Mouse (Mus musculus) heart, postnatal 0 days (tissue): ENCODE data around the gene Shc2. TPM values are rescaled to one million over a fixed set of nuclear protein-coding genes. Genes with fewer than 3 reads are reported as not detected.
A peak's percentile ranks its signal among the peaks of the same experiment; 100 is the strongest.

Experiments
- ATAC-seq: fragments of 200-750 bp; cut with Nextera tagmentation; 2 replicates; pipeline ENCODE4 v1.8.0; 2017; ENCODE audit warnings: low read depth, moderate number of reproducible peaks, moderate library complexity; ENCODE audit not compliant: insufficient read depth
- DNase-seq: peaks from one replicate; pipeline ENCODE4 v3.0.0-alpha.2; 2016; ENCODE audit warnings: low spot score
- H3K27ac ChIP-seq: fragments of 300-500 bp; sonication (generic); 2 replicates; pipeline ENCODE4 v1.5.1; 2014; ENCODE audit warnings: low read depth, mild to moderate bottlenecking
- H3K27me3 ChIP-seq: fragments of 300-500 bp; sonication (generic); 2 replicates; pipeline ENCODE4 v1.6.1; 2014; ENCODE audit warnings: low read length, mixed read lengths; ENCODE audit not compliant: control insufficient read depth, insufficient read depth
- H3K36me3 ChIP-seq: fragments of 300-500 bp; sonication (generic); replicated peaks from 2 replicates; pipeline ENCODE4 v1.6.1; 2014; ENCODE audit warnings: low read length, mixed read lengths; ENCODE audit not compliant: control insufficient read depth, insufficient read depth
- H3K4me1 ChIP-seq: fragments of 300-500 bp; sonication (generic); 2 replicates; pipeline ENCODE4 v1.6.1; 2014; ENCODE audit warnings: antibody characterized with exemption; ENCODE audit not compliant: control insufficient read depth, insufficient read depth
- H3K4me2 ChIP-seq: fragments of 300-500 bp; sonication (generic); 2 replicates; pipeline ENCODE4 v1.6.1; 2014; ENCODE audit warnings: low read depth, mild to moderate bottlenecking, low read length, moderate library complexity
- H3K4me3 ChIP-seq: fragments of 300-500 bp; sonication (generic); 2 replicates; pipeline ENCODE4 v1.5.1; 2014; ENCODE audit warnings: low read depth, low read length
- H3K9ac ChIP-seq: fragments of 300-500 bp; sonication (generic); replicated peaks from 2 replicates; pipeline ENCODE4 v1.6.1; 2014; ENCODE audit warnings: low read depth, low read length, mixed read lengths
- H3K9me3 ChIP-seq: fragments of 300-500 bp; sonication (generic); replicated peaks from 2 replicates; pipeline ENCODE4 v1.6.1; 2016; ENCODE audit warnings: low read length; ENCODE audit not compliant: control insufficient read depth
- CTCF ChIP-seq: IDR thresholded peaks from 2 replicates; pipeline ENCODE4 v1.5.1; 2016; ENCODE audit warnings: antibody characterized with exemption, control low read depth, low read depth
- EP300 ChIP-seq: IDR thresholded peaks from 2 replicates; pipeline ENCODE4 v1.6.1; 2016; ENCODE audit warnings: antibody characterized with exemption, low read depth
- WGBS: fragments of 180-500 bp; shearing (Covaris S2); extraction: QIAGEN DNeasy Blood & Tissue Kit; methylation state at CpG from one replicate; pipeline ENCODE4 v1.1.7; 2014; 5-methylcytosine and 5-hydroxymethylcytosine counted together
- polyA plus RNA-seq: library from polyadenylated mRNA; unstranded; fragments of >200 nt; fragmentation: Nextera tagmentation; extraction: Ambion mirVana; gene quantifications from 2 replicates; pipeline ENCODE4 v1.2.1, GENCODE M21; 2015
- total RNA-seq: library from RNA; depleted of rRNA; stranded (reverse); fragments of >200 nt; gene quantifications from 2 replicates; pipeline ENCODE4 v1.2.3, GENCODE M21; 2014; ENCODE audit warnings: low replicate concordance

Gene Shc2
- total and polyA plus RNA-seq, 2 experiments from 2014 or later: 1.1 to 2.7 TPM

- Histone ChIP-seq H3K4me2 (no peak overlapping the region), H3K27me3 (peaks cover 21% of the 10 kb centered on the region), H3K27ac (no peak overlapping the region), H3K4me3 (no peak overlapping the region), H3K36me3 (no peaks in the 10 kb centered on the region), H3K4me1 (no peaks in the 10 kb centered on the region), H3K9ac (no peak overlapping the region), H3K9me3 (no peaks in the 10 kb centered on the region)
- ATAC-seq (no peak), DNase-seq (no peak)
- 17% methylated on average over 13 of the region's 13 CpGs for WGBS
- no peak for TF ChIP-seq EP300
- no peak for TF ChIP-seq CTCF
These were observed 40.4 kb downstream of the Shc2 start for GRCm38 (mm10) chr10:79597051-79597935.

GRCm38 (mm10) chr10:79595590-79595929, 42.2 kb downstream of the Shc2 start:
- WGBS: 55% methylated on average over 8 of the region's 8 CpGs
- peaks cover 21% of the 10 kb centered on the region for H3K27me3 ChIP-seq
- H3K4me1 ChIP-seq: no peaks in the 10 kb centered on the region
- TF ChIP-seq CTCF (no peak), EP300 (no peak)
- H3K27ac ChIP-seq: no peak overlapping the region
- H3K36me3 ChIP-seq: no peaks in the 10 kb centered on the region
- DNase-seq (no peak), ATAC-seq (no peak; the same call in 1 of the 2 replicates)
- H3K4me2 ChIP-seq: no peak overlapping the region
- H3K9me3 ChIP-seq: no peaks in the 10 kb centered on the region
- no peak overlapping the region for H3K9ac ChIP-seq
- H3K4me3 ChIP-seq: no peak overlapping the region

GRCm38 (mm10) chr10:79594872-79595589, 42.7 kb downstream of the Shc2 start:
- Histone ChIP-seq H3K9ac (no peak overlapping the region), H3K36me3 (no peaks in the 10 kb centered on the region), H3K27ac (no peak overlapping the region), H3K27me3 (peaks cover 21% of the 10 kb centered on the region), H3K4me2 (no peak overlapping the region), H3K4me1 (no peaks in the 10 kb centered on the region), H3K4me3 (no peak overlapping the region), H3K9me3 (no peaks in the 10 kb centered on the region)
- DNase-seq: peak; percentile 75
- TF ChIP-seq CTCF: peak; percentile 92
- TF ChIP-seq EP300: no peak
- WGBS: 17% methylated on average over 17 of the region's 17 CpGs
- ATAC-seq: peak; percentile 79

DNA sequence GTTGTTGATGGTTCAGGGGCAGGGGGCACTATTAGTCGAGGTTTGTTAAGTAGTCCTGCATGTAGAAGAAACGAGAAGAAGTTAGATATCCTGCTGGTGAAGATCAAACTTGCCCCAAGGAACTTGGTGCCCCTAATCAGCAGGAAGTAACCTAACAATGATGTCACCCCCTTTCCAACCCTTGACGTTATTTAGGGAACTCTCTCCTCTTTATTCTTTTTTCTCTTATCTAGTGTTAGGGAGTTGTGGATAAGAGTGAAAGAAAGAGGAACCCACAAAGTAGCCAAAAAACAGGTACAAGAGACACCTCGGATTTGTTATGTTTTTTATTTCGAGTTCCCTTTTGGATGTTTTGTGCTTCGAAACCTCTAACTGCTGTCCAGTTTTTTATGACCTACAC, 43.6 kb downstream of the Shc2 start:
- Histone ChIP-seq H3K4me2 (no peak overlapping the region), H3K4me1 (no peaks in the 10 kb centered on the region), H3K27me3 (peaks cover 21% of the 10 kb centered on the region), H3K27ac (no peak overlapping the region), H3K4me3 (no peak overlapping the region), H3K9me3 (no peaks in the 10 kb centered on the region), H3K9ac (no peak overlapping the region), H3K36me3 (no peaks in the 10 kb centered on the region)
- WGBS: 37% methylated on average over 6 of the region's 6 CpGs
- DNase-seq: no peak
- ATAC-seq: no peak
- TF ChIP-seq EP300 (no peak), CTCF (no peak)

DNA sequence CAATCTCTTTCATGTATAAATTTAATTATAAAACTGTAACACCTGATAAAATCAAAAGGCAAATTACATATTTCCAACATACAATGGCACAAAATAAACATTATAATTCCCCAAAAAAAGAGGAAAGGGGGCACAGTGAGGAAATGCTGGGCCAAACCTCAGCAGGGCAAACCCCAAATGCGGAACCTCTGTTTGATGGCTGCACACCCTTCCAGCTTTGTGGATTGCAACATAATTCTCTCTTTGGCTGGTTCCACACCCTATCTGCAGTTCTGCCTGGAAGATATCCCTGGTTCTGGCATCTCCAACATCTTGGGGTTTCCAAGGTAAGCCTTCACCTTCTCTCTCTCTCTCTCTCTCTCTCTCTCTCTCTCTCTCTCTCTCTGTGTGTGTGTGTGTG, 47.0 kb downstream of the Shc2 start:
- H3K4me2 ChIP-seq: no peak overlapping the region
- ATAC-seq: no peak
- H3K9ac ChIP-seq: no peak overlapping the region
- no peak overlapping the region for H3K27ac ChIP-seq
- no peak for DNase-seq
- no peaks in the 10 kb centered on the region for H3K4me1 ChIP-seq
- no peaks in the 10 kb centered on the region for H3K36me3 ChIP-seq
- 82% methylated on average over 1 of the region's 1 CpGs for WGBS
- TF ChIP-seq CTCF (no peak), EP300 (no peak)
- peaks cover 12% of the 10 kb centered on the region for H3K27me3 ChIP-seq
- H3K4me3 ChIP-seq: no peak overlapping the region
- no peaks in the 10 kb centered on the region for H3K9me3 ChIP-seq
